Mouse (Mus musculus) layer of hippocampus, postnatal 14 days (tissue): ENCODE data around the gene Lif. TPM values are rescaled to one million over a fixed set of nuclear protein-coding genes. Genes with fewer than 3 reads are reported as not detected.

Source experiments
- DNase-seq, 2 experiments: peaks; one replicate each; pipeline ENCODE4 v3.0.0; 2021 to 2022; ENCODE audit warnings: low spot score in 2 of 2, mixed read lengths in 1 of 2
- total RNA-seq, 2 experiments: library from RNA; stranded (reverse); gene quantifications; 2 replicates each; pipeline ENCODE4 v1.2.3; 2021

Gene Lif
- total RNA-seq, 2 experiments from 2014 or later: 0.69 to 0.78 TPM

GRCm38 (mm10) chr11:4261188-4261494 is 3.8 kb downstream of the Lif start:
- peak; percentile 49 to 56 for DNase-seq

- peak in 1 of 2 experiments; percentile 28 for DNase-seq
These were observed 4.6 kb downstream of the Lif start for GRCm38 (mm10) chr11:4261969-4262368.

- no peak for DNase-seq
These were observed 5.5 kb downstream of the Lif start for GRCm38 (mm10) chr11:4262847-4263246.

- DNase-seq: no peak
These were observed 5.9 kb downstream of the Lif start for GRCm38 (mm10) chr11:4263296-4263695.

GRCm38 (mm10) chr11:4264066-4264465 is 6.7 kb downstream of the Lif start:
- DNase-seq: no peak

GRCm38 (mm10) chr11:4266271-4267201 is 9.2 kb downstream of the Lif start:
- DNase-seq: no peak

GRCm38 (mm10) chr11:4267202-4267578 is 9.8 kb downstream of the Lif start:
- DNase-seq: no peak

- DNase-seq: no peak
These were observed 11.1 kb downstream of the Lif start for GRCm38 (mm10) chr11:4268500-4268899.

- DNase-seq: no peak
These were observed 13.5 kb downstream of the Lif start for GRCm38 (mm10) chr11:4270744-4271459.

- DNase-seq: no peak
These were observed 14.2 kb downstream of the Lif start for GRCm38 (mm10) chr11:4271544-4271943.

- DNase-seq: no peak
These were observed 19.1 kb downstream of the Lif start for GRCm38 (mm10) chr11:4276411-4276861.

GRCm38 (mm10) chr11:4279909-4280308 is 22.6 kb downstream of the Lif start:
- no peak for DNase-seq

GRCm38 (mm10) chr11:4281852-4282251 is 24.5 kb downstream of the Lif start:
- DNase-seq: no peak

- no peak for DNase-seq
These were observed 26.3 kb downstream of the Lif start for GRCm38 (mm10) chr11:4283627-4284026.

- no peak for DNase-seq
These were observed 31.9 kb downstream of the Lif start for GRCm38 (mm10) chr11:4289280-4289679.

GRCm38 (mm10) chr11:4291639-4292038 is 34.3 kb downstream of the Lif start:
- DNase-seq: peak; percentile 47 to 79

GRCm38 (mm10) chr11:4292224-4292887 is 35.0 kb downstream of the Lif start:
- no peak for DNase-seq

- DNase-seq: no peak
These were observed 35.5 kb downstream of the Lif start for GRCm38 (mm10) chr11:4292888-4293247.

GRCm38 (mm10) chr11:4293481-4293880 is 36.1 kb downstream of the Lif start:
- no peak for DNase-seq

- DNase-seq: no peak
These were observed 36.7 kb downstream of the Lif start for GRCm38 (mm10) chr11:4294047-4294446.

GRCm38 (mm10) chr11:4294495-4295351 is 37.4 kb downstream of the Lif start:
- no peak for DNase-seq
